Mouse (Mus musculus) liver, embryonic 13.5 days (tissue): ENCODE data around the gene Rcan3. TPM values are rescaled to one million over a fixed set of nuclear protein-coding genes. Genes with fewer than 3 reads are reported as not detected.
A peak's percentile ranks its signal among the peaks of the same experiment; 100 is the strongest.

Experiments used
- ATAC-seq: fragments of 200-750 bp; cut with Nextera tagmentation; 2 replicates; pipeline ENCODE4 v1.8.0; 2017; ENCODE audit warnings: low read depth, mild to moderate bottlenecking, moderate number of reproducible peaks, moderate library complexity
- DNase-seq: peaks from one replicate; pipeline ENCODE4 v3.0.0; 2022
- H3K27ac ChIP-seq: fragments of 300-500 bp; sonication (generic); 2 replicates; pipeline ENCODE4 v1.5.1; 2015; ENCODE audit warnings: moderate library complexity, mild to moderate bottlenecking, inconsistent platforms
- H3K27me3 ChIP-seq: fragments of 300-500 bp; sonication (generic); 2 replicates; pipeline ENCODE4 v1.6.1; 2015; ENCODE audit warnings: mild to moderate bottlenecking, inconsistent platforms
- H3K36me3 ChIP-seq: fragments of 300-500 bp; sonication (generic); 2 replicates; pipeline ENCODE4 v1.6.1; 2015; ENCODE audit warnings: mild to moderate bottlenecking, inconsistent platforms
- H3K4me1 ChIP-seq: fragments of 300-500 bp; sonication (generic); replicated peaks from 2 replicates; pipeline ENCODE4 v1.6.1; 2015; ENCODE audit warnings: inconsistent platforms
- H3K4me2 ChIP-seq: fragments of 300-500 bp; sonication (generic); 2 replicates; pipeline ENCODE4 v1.6.1; 2015; ENCODE audit warnings: inconsistent platforms, mild to moderate bottlenecking, moderate library complexity
- H3K4me3 ChIP-seq: fragments of 300-500 bp; sonication (generic); replicated peaks from 2 replicates; pipeline ENCODE4 v1.5.1; 2015; ENCODE audit warnings: mild to moderate bottlenecking, inconsistent platforms
- H3K9ac ChIP-seq: fragments of 300-500 bp; sonication (generic); 2 replicates; pipeline ENCODE4 v1.6.1; 2015; ENCODE audit warnings: mild to moderate bottlenecking, inconsistent platforms
- H3K9me3 ChIP-seq: fragments of 300-500 bp; sonication (generic); replicated peaks from 2 replicates; pipeline ENCODE4 v1.6.1; 2016; ENCODE audit warnings: inconsistent platforms
- WGBS: fragments of 180-500 bp; shearing (Covaris S2); methylation state at CpG from one replicate; pipeline ENCODE4 v1.1.7; 2015; ENCODE audit not compliant: insufficient replicate concordance; 5-methylcytosine and 5-hydroxymethylcytosine counted together
- polyA plus RNA-seq: library from polyadenylated mRNA; unstranded; fragments of >200 nt; fragmentation: Nextera tagmentation; extraction: Ambion mirVana; gene quantifications from 2 replicates; pipeline ENCODE4 v1.2.1, GENCODE M21; 2015

The Rcan3 gene
- 4.2 and 4.7 TPM in 2 replicates for polyA plus RNA-seq

DNA sequence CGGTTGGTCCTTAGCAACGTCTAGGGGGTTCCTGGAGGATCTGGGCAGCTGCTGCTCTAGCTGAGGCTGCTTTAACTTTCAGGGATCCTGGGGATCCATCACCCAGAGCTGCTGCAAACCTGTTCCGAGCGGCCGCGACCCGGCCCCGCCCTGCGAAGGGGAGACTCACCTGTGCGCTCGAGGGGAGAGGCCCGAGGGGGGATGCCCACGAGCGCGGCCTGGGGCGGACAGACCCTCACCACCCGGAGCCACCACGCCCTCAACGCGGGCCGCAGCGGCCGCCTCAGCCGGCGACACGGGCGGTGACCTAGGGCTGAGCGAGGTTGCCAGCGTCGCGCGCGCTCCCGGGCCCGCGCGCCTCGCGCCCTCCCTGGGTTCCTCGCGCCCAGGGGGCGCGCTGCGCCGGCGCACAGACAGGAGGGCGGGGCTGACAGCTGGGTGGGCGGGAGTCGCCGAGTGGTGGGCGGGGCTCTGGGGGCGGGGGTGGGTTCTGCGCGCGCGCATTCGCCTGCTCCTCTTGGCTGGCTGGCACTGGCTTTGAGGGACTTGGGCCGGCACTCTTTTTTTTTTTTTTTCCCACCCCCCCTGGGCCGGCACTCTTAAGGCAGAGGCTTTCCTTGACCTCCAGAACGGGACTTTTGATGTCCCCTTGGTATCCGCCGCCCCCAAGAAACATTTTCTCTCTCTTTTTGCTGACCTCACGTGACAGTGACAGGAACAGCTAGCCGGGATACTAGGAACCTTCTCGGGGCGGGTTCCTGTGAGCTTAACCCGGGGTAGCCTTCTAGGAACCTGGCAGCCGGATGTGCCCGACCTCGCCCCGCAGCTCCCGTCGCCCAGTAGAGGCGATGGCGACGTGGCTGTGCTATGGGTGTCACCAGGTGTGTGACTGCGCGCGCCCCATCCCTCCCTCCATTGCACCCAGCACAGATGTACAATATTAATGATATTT, at the start of gene Rcan3:
Gene Rcan3 (minus strand): TSS at position 411 of the 952 bp plus-strand sequence.
- DNase-seq (peak; percentile 66), ATAC-seq (peak; percentile 87)
- Histone ChIP-seq H3K9ac (peak within 1 kb of the TSS; percentile 89), H3K9me3 (no peaks in the 10 kb centered on the region), H3K27me3 (no peaks in the 10 kb centered on the region; the same call in 1 of the 2 replicates), H3K4me2 (peak within 1 kb of the TSS; percentile 98), H3K4me1 (peaks cover 69% of the 10 kb centered on the region), H3K27ac (peak within 1 kb of the TSS; percentile 91), H3K36me3 (no peaks in the 10 kb centered on the region), H3K4me3 (peak within 1 kb of the TSS; percentile 78)
- WGBS: under 1% methylated on average over 78 of the region's 79 CpGs

- DNase-seq: peak; percentile 44
- Histone ChIP-seq H3K4me2 (no peak overlapping the region), H3K4me3 (no peak overlapping the region), H3K36me3 (0 out of 2 replicates have a peak, but pooled peaks cover 5% of the 10 kb centered on the region), H3K27me3 (no peaks in the 10 kb centered on the region), H3K9me3 (no peaks in the 10 kb centered on the region), H3K9ac (no peak overlapping the region), H3K4me1 (peaks cover 22% of the 10 kb centered on the region), H3K27ac (no peak overlapping the region)
- ATAC-seq: peak; percentile 59; the same call in 1 of the 2 replicates
- 64% methylated on average over 9 of the region's 9 CpGs for WGBS
Measured at GRCm38 (mm10) chr4:135480370-135480769, 46.7 kb upstream of the Rcan3 start.

DNA sequence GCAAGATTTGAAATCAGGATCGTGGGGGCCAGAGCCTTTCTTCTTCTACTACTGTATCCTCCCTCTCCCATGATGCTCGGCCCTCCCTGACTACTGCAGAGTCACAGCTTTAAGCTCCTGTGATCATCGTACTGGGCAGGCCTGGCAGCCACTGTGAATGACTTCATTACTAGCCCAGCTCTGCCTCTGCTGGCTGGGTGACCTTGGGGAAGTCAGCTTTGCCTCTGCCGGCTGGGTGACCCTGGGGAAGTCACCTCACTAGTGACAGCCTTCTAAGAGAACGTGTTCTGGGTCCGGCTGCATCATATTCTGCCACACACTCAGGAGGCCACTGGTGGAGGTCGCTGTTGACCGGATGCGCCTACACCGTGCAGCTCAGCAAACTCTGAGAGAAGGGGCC, 44.2 kb upstream of the Rcan3 start:
- WGBS: 77% methylated on average over 10 of the region's 10 CpGs
- Histone ChIP-seq H3K36me3 (0 out of 2 replicates have a peak, but pooled peaks cover 5% of the 10 kb centered on the region), H3K9me3 (no peaks in the 10 kb centered on the region), H3K4me2 (no peak overlapping the region), H3K9ac (no peak overlapping the region), H3K4me3 (no peak overlapping the region), H3K4me1 (peaks cover 16% of the 10 kb centered on the region), H3K27me3 (no peaks in the 10 kb centered on the region), H3K27ac (no peak overlapping the region)
- DNase-seq (no peak), ATAC-seq (no peak)

- no peak overlapping the region for H3K9ac ChIP-seq
- ATAC-seq (no peak), DNase-seq (no peak)
- 89% methylated on average over 11 of the region's 11 CpGs for WGBS
- no peak overlapping the region for H3K27ac ChIP-seq
- H3K27me3 ChIP-seq: no peaks in the 10 kb centered on the region
- H3K4me3 ChIP-seq: no peak overlapping the region
- no peaks in the 10 kb centered on the region for H3K4me1 ChIP-seq
- H3K4me2 ChIP-seq: no peak overlapping the region
- H3K36me3 ChIP-seq: no peaks in the 10 kb centered on the region; the same call in 1 of the 2 replicates
- H3K9me3 ChIP-seq: no peaks in the 10 kb centered on the region
Measured at GRCm38 (mm10) chr4:135463406-135463805, 29.8 kb upstream of the Rcan3 start.

DNA sequence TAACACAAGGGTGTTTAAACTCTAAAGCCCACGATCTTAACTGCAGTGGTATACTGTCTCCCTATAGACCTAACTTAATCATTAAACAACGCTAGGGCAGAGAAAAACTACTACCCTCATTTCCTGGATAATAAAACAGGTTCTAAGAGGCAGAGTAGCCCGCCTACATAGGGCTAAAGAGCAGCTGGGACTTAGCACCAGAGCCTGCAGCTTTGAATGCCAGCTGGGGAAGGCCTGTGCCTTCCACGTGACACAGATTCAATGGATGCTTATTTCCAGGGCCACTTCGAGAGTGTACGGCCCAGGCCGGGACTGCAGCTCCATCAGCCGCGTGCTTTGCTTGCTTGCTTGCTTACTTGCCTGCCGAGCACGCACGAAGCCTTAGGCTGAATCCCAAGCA, 19.9 kb upstream of the Rcan3 start:
- no peak for ATAC-seq
- Histone ChIP-seq H3K27ac (no peak overlapping the region), H3K4me2 (no peak overlapping the region), H3K4me1 (0 out of 2 replicates have a peak, but pooled peaks cover 10% of the 10 kb centered on the region), H3K4me3 (no peak overlapping the region), H3K36me3 (peaks cover 3% of the 10 kb centered on the region; the same call in 1 of the 2 replicates), H3K9ac (no peak overlapping the region), H3K9me3 (0 out of 2 replicates have a peak, but pooled peaks cover 3% of the 10 kb centered on the region), H3K27me3 (no peaks in the 10 kb centered on the region)
- no peak for DNase-seq
- WGBS: 80% methylated on average over 12 of the region's 12 CpGs

- Histone ChIP-seq H3K36me3 (peaks cover 3% of the 10 kb centered on the region; the same call in 1 of the 2 replicates), H3K27me3 (no peaks in the 10 kb centered on the region), H3K4me3 (no peak overlapping the region), H3K4me1 (0 out of 2 replicates have a peak, but pooled peaks cover 10% of the 10 kb centered on the region), H3K27ac (no peak overlapping the region), H3K9ac (no peak overlapping the region), H3K9me3 (0 out of 2 replicates have a peak, but pooled peaks cover 3% of the 10 kb centered on the region), H3K4me2 (no peak overlapping the region)
- no peak for DNase-seq
- ATAC-seq: no peak
- WGBS: 53% methylated on average over 6 of the region's 6 CpGs
Measured at GRCm38 (mm10) chr4:135453164-135453563, 19.5 kb upstream of the Rcan3 start.

DNA sequence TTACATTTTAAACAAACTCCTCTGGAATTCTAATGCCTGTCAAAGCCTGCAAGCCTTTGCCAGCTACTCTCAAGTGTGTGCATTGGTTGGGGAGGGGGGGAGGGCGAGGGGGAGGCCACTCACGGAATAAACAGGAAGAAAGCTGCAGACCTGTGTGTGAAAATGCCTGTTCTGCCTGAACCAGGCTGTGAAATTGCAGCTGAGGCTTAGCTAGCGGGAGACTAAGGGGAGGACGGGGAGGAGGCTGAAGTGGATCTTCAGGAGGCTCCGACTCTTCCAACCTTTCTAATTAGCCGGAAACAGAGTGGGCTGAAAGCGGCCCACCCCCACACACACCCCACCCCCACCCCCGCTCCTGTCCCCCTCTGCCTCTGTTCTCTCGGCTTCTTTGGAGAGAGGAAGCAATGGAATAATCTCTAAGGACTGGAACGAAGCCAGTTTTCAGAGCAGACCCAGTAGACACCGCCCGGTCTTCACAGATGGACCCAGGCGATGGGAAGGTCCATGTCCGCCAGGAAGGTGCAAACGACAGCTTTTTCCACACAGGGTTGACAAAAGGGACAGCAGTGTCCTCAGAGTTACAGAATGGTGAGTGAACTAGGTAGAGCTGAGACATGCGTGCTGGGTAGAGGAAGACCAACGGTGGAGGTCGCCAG, 17.8 kb upstream of the Rcan3 start:
- DNase-seq: no peak
- no peak overlapping the region for H3K27ac ChIP-seq

DNA sequence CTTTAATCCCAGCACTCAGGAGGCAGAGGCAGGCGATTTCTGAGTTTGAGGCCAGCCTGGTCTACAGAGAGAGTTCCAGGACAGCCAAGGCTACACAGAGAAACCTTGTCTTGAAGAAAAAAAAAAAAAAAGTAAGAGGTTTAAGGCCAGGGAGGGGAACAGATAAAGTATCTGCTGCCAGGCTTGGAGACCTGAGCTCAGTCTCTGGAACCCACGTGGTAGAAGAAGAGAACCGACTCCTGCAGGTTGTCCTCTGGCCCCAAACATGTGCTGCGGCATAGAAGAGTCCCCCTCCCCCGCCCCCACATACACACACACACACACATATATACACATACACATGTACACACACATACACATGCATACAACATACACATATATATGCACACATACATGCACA, 8.8 kb upstream of the Rcan3 start:
- DNase-seq: no peak
- WGBS: 46% methylated on average over 5 of the region's 5 CpGs
- no peaks in the 10 kb centered on the region for H3K9me3 ChIP-seq

More for the DNA sequence above, 17.8 kb upstream of the Rcan3 start:
- H3K4me3 ChIP-seq: no peak overlapping the region
- H3K9me3 ChIP-seq: 0 out of 2 replicates have a peak, but pooled peaks cover 3% of the 10 kb centered on the region
- H3K27me3 ChIP-seq: no peaks in the 10 kb centered on the region
- H3K4me1 ChIP-seq: 0 out of 2 replicates have a peak, but pooled peaks cover 10% of the 10 kb centered on the region
- no peak overlapping the region for H3K4me2 ChIP-seq
- H3K9ac ChIP-seq: no peak overlapping the region
- H3K36me3 ChIP-seq: peaks cover 3% of the 10 kb centered on the region; the same call in 1 of the 2 replicates
- ATAC-seq: no peak
- 56% methylated on average over 18 of the region's 18 CpGs for WGBS

DNA sequence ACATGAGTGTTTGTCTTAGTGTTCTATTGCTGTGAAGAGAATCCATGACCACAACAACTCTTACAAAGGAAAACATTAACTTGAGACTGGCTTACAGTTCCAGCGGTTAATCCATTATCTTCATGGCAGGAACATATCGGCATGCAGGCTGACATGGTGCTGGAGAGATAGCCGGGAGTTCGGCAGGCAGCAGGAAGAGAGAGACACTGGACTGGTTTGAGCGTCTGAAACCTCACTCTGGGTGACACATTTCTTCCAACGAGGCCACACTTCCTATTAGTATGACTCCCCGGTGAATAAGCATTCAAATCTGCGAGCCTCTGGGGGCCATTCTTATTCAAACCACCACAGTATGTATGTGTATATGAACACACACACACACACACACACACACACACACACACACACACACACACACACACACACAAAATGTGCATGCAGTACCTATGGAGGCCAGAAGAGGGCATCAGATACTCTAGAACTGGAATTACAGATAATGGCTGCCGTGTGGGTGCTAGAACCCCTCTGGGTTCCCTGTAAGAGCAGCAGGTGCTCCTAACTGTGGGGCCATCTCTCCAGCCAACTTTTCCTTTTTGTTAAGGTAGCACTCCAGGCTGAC, 6.4 kb upstream of the Rcan3 start:
- Histone ChIP-seq H3K4me3 (peak overlapping the region; percentile 43; the same call in 1 of the 2 replicates), H3K27me3 (no peaks in the 10 kb centered on the region), H3K9ac (peak overlapping the region; percentile 65; the same call in 1 of the 2 replicates), H3K4me2 (peak overlapping the region; percentile 69), H3K4me1 (peaks cover 72% of the 10 kb centered on the region), H3K9me3 (no peaks in the 10 kb centered on the region), H3K27ac (peak overlapping the region; percentile 96), H3K36me3 (no peaks in the 10 kb centered on the region)
- ATAC-seq: peak; percentile 76
- DNase-seq: peak; percentile 29
- 8% methylated on average over 9 of the region's 9 CpGs for WGBS

More for the DNA sequence above, 8.8 kb upstream of the Rcan3 start:
- Histone ChIP-seq H3K36me3 (no peaks in the 10 kb centered on the region), H3K4me1 (peaks cover 59% of the 10 kb centered on the region), H3K4me3 (no peak overlapping the region), H3K4me2 (no peak overlapping the region), H3K9ac (no peak overlapping the region), H3K27ac (no peak overlapping the region), H3K27me3 (no peaks in the 10 kb centered on the region)
- no peak for ATAC-seq

- H3K36me3 ChIP-seq: no peaks in the 10 kb centered on the region
- peak overlapping the region; percentile 43 for H3K4me3 ChIP-seq
- under 1% methylated on average over 15 of the region's 15 CpGs for WGBS
- peaks cover 77% of the 10 kb centered on the region for H3K4me1 ChIP-seq
- H3K27ac ChIP-seq: peak overlapping the region; percentile 96
- H3K9ac ChIP-seq: peak overlapping the region; percentile 65
- ATAC-seq (peak; percentile 95), DNase-seq (peak; percentile 66)
- H3K9me3 ChIP-seq: no peaks in the 10 kb centered on the region
- peak overlapping the region; percentile 69 for H3K4me2 ChIP-seq
- no peaks in the 10 kb centered on the region for H3K27me3 ChIP-seq
Measured at GRCm38 (mm10) chr4:135439188-135439647, 5.6 kb upstream of the Rcan3 start.
